Mouse (Mus musculus) large intestine, adult 2 months (tissue): ENCODE results near the gene Trp53rkb. TPM values are rescaled to one million over a fixed set of nuclear protein-coding genes. Genes with fewer than 3 reads are reported as not detected.
"Not testable (repeated sequence)": the region's sequence is repeated elsewhere in the genome, so short reads cannot be mapped to it uniquely, and the experiment has no call there.

ENCODE experiments used
- DNase-seq: peaks from one replicate; pipeline ENCODE4 v3.0.0-alpha.2; 2012; ENCODE audit warnings: low read depth, low spot score
- WGBS: fragments of 180-500 bp; shearing (Covaris S2); methylation state at CpG from one replicate; pipeline ENCODE4 v1.1.7; 2018; 5-methylcytosine and 5-hydroxymethylcytosine counted together
- polyA plus RNA-seq: library from polyadenylated mRNA; depleted of rRNA; stranded (reverse); fragments of >200 nt; gene quantifications from 2 replicates; pipeline ENCODE4 v1.2.3, GENCODE M21; 2012; rRNA removed

The Trp53rkb gene
- polyA plus RNA-seq: 3.6 TPM in 2 replicates

DNA sequence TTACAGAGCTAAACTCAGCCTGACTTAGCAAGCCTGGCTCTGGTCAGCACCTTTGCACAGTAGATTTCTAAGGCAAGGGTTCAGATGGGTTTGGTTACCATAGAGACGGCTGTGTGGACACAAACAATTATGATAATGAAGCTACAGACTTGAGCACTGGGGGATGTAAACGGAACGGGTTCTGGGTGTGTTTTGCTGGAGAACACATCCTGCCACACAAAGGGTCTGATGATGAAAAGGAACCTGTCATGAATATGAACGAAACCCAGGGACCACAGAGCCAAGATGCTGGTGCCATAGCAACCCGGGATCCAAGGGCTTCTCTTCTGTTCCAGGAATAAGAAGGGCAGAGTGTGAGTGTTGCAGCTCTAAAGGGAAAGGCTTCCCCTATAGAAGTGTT lies at the start of gene Trp53rkb:
Gene Trp53rkb (plus strand): TSS at position 177 of the 400 bp plus-strand sequence.
- DNase-seq: no peak
- 71% methylated on average over 5 of the region's 5 CpGs for WGBS

DNA sequence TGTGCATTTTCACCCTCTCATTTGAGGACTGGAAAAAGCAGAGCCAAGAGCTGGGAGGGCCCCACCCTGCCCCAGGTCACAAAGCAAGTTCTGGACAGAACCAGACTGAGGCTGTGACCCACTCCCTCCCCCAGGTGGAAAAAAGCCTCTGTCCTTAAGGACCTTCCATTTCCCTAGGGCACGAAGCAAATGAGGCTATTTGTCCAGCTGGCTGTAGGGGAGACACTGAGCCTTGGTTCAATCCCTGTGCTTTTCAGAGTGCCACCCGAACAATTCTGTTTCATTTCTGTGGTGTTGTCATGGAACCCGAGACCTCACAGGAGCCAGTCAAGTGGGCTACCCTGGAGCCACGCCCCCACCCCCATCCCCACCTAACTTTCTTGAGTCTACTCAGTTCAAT lies 48.8 kb upstream of the Trp53rkb start:
- WGBS: 52% methylated on average over 4 of the region's 4 CpGs

DNA sequence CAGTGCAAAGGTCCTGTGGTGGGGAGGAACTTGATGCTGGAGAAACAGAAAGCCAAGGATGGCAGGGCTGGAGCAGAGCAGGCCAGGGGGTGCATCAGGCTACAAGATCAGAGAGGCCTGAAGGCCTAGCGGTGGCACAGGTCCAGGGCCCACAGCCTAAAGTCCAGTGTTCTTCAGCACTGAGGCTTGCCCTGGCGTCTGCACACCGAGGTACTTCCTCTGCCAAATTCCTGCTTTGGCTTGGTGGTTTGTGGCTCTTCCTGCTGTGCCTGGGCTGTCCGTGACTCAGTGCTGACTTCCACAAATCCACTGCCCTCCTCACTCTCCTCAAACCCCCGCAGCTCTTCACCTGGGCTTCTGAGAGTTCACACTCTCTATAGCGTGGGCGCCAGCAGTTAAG lies 47.9 kb upstream of the Trp53rkb start:
- 74% methylated on average over 7 of the region's 7 CpGs for WGBS
- DNase-seq: no peak

More for the DNA sequence above, 48.8 kb upstream of the Trp53rkb start:
- DNase-seq: no peak

DNA sequence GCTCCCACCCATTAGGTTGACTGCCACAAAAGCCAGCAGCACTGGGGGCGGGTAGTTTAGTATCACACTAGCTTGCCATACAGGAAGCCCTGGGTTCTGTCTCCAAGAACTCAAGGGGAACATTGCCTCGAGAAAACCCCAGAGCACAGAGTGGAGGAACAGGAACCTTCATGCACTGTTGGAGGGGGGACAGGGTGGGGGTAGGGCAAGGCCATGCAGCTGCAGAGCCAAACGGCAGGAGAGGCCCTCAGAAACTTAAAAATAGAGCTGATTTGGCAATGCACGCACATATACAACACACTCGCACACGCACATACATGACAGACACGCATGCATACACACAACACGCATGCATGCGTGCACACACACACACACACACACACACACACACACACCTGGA lies 46.5 kb upstream of the Trp53rkb start:
- DNase-seq: no peak
- WGBS: 75% methylated on average over 9 of the region's 9 CpGs

DNA sequence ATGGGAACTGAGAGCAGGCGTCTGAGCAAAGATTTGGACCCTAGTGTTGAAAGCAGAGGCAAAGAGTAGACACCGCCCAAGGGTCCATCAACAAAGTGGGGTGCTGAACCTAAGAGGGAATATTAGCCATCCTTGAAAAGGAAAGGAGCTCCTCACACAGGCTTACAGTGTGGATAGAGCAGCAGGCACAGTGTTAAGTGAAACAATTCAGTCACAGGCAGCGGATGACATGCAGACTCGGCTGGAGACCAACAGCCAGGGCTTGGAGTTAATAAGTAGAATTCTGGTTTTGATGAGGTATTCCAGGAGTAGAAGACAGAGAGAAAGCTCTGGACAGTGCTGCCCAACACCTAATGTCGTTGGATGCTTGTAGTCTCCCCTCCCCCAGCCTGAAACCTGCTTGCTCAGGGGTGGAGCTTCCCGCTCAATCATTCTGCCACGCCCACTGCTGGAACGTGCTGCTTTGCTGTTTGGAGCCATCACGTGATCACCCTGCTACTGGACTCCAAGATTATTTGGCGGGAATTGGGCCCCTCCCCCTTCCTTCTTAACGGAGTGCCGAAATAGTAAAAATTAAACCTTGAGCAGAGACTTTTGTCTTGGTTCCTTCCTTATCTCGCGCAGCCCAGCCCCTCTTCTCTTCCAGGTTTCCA lies 45.9 kb upstream of the Trp53rkb start:
- DNase-seq: not testable (repeated sequence)
- WGBS: 30% methylated on average over 14 of the region's 14 CpGs

DNA sequence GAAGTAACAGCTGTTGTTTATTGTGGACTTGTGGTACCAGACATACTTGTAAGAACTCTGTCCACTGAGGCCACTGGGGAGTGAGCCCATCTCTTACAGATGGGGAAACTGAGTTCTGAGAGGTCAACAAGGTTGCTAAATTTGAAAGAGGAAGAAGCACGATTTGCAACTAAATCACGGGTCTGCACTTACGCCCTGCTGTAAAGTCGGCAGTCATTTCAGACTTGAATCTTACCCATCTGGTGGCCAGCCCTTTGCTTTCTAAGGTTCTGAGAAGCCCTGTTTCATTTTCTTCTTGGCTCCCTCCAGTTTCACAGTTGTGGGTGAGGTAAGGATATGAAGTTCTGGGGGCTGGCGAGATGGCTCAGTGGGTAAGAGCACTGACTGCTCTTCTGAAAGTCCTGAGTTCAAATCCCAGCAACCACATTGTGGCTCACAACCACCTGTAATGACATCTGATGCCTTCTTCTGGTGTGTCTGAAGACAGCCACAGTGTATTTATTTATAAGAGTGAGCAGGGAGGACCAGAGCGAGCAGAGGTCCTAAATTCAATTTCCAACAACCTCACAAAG lies 41.6 kb upstream of the Trp53rkb start:
- WGBS: 68% methylated on average over 6 of the region's 6 CpGs
- no peak for DNase-seq

DNA sequence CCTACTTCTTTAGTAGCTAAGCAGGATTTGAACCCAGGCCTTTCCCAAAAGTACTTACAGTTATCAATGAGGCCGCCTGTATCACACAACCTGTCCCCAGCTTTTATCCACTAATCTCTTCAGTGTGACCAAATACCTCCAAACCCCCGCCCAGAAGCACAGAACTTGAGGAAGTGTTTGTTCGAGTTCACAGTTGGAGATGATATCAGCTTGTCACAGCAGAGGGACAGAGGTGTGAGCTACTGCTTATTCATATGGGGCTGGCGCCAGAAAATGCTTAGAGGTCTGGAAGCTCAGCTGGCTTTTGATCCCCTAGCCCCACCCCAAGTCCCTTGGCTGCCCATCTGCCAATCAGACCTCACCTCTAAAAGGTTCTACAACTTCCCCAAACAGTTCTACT lies 38.1 kb upstream of the Trp53rkb start:
- DNase-seq: no peak
- WGBS: 58% methylated on average over 4 of the region's 4 CpGs

DNA sequence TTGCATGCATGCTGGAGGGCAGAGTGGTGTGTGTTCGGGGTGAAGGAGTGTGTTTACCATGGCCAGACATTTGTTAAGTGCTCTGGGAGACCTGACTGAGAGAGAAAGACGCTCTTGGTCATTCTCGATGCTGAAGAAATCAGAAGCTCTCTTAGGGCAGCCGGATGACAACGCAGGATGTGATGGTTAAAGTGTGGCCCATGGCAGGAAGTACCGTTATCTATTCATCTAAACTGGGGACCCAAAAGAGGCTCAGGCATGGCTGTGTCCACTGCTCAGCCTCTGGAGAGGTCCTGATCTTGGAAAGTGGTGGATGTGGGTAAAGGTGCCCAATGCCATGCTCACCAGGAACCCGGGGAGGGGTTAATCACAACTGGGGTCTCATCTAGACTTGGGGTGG lies 37.6 kb upstream of the Trp53rkb start:
- DNase-seq: no peak
- 78% methylated on average over 7 of the region's 7 CpGs for WGBS

DNA sequence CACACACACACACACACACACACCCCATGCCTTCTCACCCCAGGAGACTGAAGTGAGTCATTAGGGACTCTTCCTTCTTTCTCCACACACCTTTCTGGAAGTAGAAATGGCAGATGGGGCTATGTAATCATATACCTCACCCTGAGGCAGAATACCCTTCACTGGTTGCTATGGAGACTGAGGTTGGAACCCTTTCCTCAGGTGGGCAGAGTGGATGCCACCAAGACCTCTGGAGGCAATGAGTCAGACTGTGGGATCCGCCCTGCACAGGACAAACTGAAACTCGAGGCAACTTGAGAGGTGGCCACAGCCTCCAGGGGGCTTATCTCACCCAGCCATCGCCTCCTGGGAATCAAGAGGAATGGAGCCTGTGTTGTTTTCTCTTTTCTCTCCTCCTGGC lies 34.4 kb upstream of the Trp53rkb start:
- WGBS: 22% methylated on average over 3 of the region's 3 CpGs
- DNase-seq: no peak

DNA sequence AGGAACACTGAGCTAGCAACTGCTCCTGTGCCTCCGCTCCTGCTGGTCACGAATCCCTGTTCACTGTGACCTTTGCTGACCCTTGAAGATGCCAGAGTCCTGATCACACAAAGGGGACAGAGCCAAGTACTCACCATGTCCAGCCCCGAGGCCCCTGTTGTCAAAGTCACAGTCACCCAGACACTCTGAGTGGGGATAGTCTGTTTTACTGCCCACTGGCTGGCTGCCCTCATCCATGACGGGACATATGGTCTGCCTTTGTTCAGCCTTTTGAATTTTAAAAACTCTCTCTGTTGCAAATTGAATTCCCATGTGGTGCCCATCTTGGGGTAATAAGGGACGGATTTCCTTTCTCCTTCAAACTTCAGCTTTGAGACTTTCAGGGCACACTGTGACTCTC lies 28.3 kb upstream of the Trp53rkb start:
- 50% methylated on average over 5 of the region's 5 CpGs for WGBS

DNA sequence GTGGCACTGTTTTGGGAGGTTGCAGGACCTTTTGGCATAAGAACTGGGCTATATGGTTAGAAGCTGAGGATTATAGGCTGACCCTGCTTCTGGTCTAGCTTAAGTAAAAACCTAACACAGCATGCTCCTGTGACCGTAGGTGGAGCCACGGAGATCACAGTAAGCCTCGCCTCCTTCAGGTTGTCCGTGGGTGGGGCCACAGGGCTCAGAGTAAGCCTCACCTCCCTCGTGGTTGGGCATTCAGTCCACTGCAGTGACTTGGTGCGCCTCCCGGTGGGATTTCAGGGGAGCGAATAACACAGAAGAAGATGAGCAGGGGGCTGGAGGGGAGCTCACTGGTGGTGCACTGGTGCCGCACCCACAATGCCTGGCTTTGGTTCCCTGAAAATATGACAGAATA lies 24.7 kb upstream of the Trp53rkb start:
- no peak for DNase-seq
- WGBS: 68% methylated on average over 9 of the region's 9 CpGs

More for the DNA sequence above, 28.3 kb upstream of the Trp53rkb start:
- DNase-seq: no peak

DNA sequence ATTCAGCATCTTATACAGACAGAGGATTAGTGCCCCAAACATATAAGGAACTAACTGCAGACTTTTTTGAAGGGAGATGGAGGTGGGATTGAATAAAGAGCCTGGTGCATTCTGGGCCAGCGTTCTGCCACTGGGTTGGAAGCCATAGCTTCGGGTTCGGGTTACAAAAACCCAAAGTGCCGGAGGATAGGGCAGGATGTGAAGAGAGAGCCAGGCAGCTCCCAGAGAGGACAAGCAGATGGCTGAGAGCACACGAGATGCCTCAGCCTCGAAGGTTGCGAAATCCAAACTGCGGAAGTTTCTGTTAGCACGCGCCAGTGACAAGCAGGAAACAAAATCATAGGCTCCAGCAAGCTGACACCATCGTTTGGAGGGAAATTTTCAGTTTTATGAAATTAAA lies 20.9 kb upstream of the Trp53rkb start:
- no peak for DNase-seq
- WGBS: 26% methylated on average over 11 of the region's 11 CpGs

DNA sequence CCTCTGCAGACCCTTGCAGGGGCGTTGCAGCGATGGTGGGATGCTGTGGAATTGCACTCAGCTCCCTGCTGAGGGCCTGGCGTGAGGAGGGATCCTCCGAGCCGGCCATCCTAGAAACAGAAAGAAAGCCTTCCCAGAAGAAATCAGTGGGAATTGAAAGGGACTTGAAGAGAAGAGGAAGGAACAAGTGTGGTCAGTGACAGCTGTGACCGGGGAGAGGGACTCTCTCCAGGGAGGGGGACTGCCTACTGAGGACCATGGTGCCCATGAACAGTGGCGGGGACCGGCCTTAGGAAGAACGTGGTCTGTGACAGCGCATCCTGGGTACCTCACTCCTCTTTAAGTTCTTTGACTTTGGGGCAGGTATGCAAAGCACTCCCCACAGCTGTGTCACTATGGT lies 18.7 kb upstream of the Trp53rkb start:
- DNase-seq: no peak
- WGBS: 82% methylated on average over 10 of the region's 10 CpGs

DNA sequence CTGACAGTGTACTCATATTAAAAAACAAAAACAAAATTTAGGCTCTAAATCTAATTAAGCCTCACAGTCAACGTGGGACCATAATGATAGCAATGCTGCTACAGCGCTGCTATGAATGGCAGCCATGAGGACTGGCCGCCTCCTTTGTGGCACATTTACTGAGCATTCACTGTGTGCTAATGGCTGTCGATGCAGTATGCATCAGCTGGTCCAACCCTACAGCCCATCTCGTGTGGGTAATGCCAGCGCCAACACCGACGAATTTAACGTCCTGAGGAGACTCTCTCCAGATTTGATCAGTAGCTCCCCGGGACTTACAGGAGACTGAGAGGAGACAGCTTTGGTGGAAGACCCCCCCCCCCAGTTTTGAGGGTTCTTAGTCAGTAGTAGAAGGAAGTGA lies 18.1 kb upstream of the Trp53rkb start:
- no peak for DNase-seq
- 83% methylated on average over 10 of the region's 10 CpGs for WGBS

DNA sequence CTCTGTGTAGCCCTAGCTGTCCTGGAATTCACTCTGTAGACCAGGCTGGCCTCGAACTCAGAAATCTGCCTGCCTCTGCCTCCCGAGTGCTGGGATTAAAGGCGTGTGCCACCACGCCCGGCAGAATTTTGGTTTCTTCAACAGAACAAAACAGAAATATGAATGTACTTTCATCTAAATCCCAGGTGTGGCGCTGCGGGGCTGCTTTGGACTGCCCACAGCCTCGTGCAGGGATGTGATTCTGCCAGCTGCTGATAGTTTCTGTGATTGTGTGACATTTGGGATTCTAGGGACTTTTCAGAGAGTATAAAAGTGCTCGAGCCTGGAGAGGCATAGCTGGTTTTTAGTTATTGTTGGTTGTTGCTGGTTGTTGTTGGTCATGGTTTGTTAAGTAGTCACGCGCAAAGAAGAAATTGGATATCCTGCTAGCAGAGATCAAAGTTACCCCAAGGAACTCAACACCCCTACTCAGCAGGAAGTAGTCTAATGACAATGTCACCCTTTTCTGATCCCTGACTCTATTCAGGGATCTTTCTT lies 16.9 kb upstream of the Trp53rkb start:
- DNase-seq: no peak
- 74% methylated on average over 11 of the region's 11 CpGs for WGBS

DNA sequence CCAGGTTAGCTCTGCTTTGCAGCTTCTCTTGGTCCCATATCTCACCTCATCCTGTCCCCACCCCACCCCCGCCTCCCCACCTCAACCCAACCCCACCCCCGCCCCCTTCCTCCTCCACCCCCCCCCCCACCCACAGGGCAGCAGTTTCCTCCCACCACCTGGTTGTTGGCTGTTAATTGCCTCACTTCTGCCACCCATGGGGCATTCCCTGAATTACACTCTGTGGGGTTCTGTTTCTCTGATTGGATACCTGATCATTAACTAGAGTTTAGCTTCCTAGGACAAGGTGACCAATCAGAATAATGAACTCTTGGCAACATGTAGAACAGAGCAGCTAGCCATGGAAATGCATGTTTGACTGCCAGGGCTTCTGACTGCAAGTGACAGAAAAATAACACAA lies 16.1 kb upstream of the Trp53rkb start:
- WGBS: 25% methylated on average over 2 of the region's 2 CpGs
- no peak for DNase-seq

DNA sequence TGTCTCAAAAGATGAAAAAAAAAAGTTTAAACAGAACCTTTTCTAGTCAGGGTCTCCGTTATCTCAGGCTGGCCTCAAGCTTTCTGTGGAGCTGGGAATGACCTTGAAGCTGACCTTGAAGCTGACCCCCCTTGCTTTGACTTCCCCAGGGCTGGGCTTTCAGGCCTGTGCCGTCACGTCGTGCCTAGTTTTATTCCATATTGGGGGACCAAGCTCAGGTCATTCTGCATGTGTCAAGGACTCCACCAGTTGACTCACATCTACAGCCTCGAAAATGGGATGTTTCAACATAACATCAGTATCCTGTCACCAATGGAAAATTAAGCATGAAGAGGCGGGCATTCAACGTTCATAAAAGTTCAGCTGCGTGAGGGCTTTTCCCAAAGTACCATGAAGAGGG lies 12.4 kb upstream of the Trp53rkb start:
- DNase-seq: no peak
- 85% methylated on average over 8 of the region's 8 CpGs for WGBS

DNA sequence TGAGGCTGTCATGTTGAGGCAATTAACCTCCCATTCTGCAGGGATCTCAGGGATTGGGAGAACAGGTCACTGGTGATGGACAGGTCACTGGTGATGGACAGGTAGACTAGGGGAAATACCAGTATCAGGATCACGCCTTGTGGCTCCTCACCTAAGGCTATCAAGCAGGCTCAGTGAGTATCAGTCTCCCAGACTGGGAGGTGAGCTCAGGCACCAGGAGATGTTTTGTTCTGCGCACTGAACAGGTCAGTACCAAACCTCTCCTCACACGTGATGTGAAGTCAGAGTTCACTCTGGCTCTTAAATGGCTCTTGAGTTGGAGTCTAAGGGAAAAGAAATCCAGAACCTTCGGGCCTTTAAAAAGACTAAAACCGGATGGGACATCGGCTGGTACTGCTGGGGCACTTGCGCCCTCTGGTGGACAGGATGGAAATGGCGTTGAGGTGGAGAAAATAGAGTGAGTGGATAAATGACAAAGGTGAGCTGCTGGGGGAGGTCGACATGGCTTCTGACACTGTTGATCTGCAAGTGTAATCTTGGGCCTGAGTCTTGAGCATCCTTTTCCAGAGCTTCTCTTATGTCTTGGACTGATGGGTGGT lies 11.3 kb upstream of the Trp53rkb start:
- no peak for DNase-seq
- 14% methylated on average over 9 of the region's 9 CpGs for WGBS

DNA sequence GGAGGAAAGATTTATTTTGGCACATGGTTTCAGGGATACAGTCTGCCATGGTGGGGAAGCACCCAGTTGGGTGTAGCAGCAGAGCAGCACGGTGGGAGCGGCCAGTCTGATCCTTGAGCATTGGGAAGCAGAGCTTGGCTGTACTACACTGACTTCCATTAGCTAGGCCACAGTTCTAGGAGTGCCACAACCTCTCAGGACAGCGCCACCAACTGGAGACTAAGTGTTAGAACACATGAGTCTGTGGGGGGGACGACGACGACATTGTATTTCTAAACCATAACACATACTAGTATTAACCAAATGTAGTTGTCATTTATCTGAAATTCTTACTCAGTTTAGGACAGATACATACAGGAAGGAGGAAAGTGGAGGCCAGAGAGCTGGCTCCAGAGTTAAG lies 8.0 kb upstream of the Trp53rkb start:
- no peak for DNase-seq
- 83% methylated on average over 6 of the region's 6 CpGs for WGBS

DNA sequence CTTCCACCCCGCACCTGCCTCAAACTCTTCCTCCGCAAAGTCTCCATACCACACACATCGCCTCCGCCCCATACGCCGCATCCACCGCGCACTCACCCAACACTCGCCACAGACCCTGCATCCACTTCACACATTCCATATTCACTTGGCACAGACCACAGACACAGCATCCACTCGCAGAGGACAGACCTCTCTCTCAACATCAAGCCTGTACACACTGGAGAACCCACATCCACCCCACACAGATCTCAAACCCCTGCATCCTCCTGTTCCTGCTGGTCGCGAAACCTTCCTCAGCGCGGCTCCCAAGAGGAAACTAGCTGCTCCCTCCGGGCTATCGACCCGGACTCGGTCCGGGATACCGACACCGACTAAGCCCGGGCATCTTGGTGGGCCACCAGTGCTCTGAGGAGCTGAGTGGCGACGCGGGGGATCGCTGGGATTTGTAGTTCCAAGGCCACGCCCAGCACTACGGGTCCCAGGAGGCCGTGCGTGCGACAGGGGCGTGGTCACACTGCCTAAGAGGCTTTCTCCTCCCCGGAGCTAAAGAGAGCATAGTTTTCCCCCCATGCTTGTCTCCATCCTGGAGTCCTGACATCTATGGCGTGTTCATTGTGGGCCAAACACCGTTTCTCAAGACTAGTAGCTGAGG lies 5.9 kb upstream of the Trp53rkb start:
- 2% methylated on average over 35 of the region's 35 CpGs for WGBS
- DNase-seq: peak; percentile 70

DNA sequence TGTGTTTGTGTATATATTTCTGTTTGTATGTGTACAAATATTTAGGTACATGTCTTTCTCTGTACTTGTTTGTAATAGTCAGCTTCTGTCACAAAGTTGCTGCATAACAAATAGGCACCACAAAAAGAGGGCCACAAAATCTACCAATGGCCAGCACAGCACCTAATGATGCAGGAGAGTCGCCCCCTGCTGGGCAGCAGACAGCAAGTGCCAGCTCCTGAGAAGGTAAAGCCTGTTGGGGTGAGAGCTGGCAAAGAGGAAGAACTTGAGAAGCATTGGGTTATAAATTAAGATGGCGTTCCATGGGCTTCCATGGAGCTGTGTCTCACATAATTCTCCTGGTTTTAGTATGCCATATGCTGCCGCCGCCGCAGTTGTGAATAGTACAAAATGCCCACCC lies 593 bp upstream of the Trp53rkb start:
- DNase-seq: no peak
- WGBS: 79% methylated on average over 5 of the region's 5 CpGs
